Mouse (Mus musculus) lung, adult 2 months (tissue): ENCODE results near the gene Enho.

Experiments used
- CTCF ChIP-seq: fragments of 200-500 bp; IDR thresholded peaks from 2 replicates; pipeline ENCODE4 v1.5.1; 2011; ENCODE audit warnings: mild to moderate bottlenecking, low read length, control low read depth; ENCODE audit not compliant: insufficient read depth
- POLR2A ChIP-seq: fragments of 200-500 bp; IDR thresholded peaks from 2 replicates; pipeline ENCODE4 v1.6.1; 2011; ENCODE audit warnings: low read depth, mild to moderate bottlenecking, control low read depth, low read length, borderline replicate concordance; ENCODE audit errors: extremely low read depth

DNA sequence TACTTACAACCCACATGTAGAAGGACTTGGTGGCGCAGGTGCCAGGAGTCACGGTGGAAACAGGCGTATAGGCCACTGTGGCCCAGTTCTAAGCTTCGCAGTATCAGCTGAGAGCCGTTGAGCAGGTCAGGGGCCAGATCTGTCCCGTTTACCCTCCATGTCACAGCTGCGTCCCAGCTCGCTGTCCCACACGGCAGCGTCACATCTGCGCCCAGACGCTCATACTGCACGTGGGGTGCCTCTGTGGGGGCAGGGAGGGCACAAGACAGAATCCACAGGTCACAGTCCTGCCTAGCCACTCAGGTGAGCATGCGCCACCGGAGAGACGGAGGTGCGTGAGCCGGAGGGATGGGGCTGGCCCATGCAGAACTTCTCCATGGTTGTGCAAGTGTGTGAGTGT, 30.7 kb upstream of the Enho start:
- TF ChIP-seq CTCF, result no peak
- no peak for TF ChIP-seq POLR2A
